ENCODE assay signal across 8 mouse cellular contexts in genomic region chr2:71745610-71746374, GRCm38 (mm10). TPM values are rescaled to one million over a fixed set of nuclear protein-coding genes. Genes with fewer than 3 reads are reported as not detected.
DNase-seq lines count a peak whose midpoint lies in the region; ATAC-seq and TF ChIP-seq lines count a peak whose summit lies in the region.

Gene Itga6, plus strand, starts transcription at chr2:71745616.

- no peak for ATAC-seq in Patski
- ATAC-seq in forebrain, postnatal 0 days: no peak
- no peak for ATAC-seq in hindbrain, embryonic 14.5 days (ENCODE audit: low FRiP score)

- WGBS in forebrain, postnatal 0 days: 73% methylated on average over 6 of the region's 6 CpGs
- 62% methylated on average over 6 of the region's 6 CpGs for WGBS in hindbrain, embryonic 14.5 days
- 91% methylated on average over 6 of the region's 6 CpGs for WGBS in macrophage (ENCODE audit: missing documents)

- 0 out of 2 replicates have a peak, but pooled peaks cover 10% of the 10 kb centered on the region for H3K4me1 ChIP-seq in forebrain, postnatal 0 days (ENCODE audit: insufficient read depth)
- peaks cover 24% of the 10 kb centered on the region for H3K4me1 ChIP-seq in hindbrain, embryonic 14.5 days (replicated peaks; ENCODE audit: control insufficient read depth, insufficient read depth, low read length)

- no peaks in the 10 kb centered on the region for H3K79me2 ChIP-seq in macrophage (ENCODE audit: inconsistent target)

- H3K27me3 ChIP-seq in Patski: no peaks in the 10 kb centered on the region
- H3K27me3 ChIP-seq in forebrain, postnatal 0 days (ENCODE audit: insufficient read depth, low read length): no peaks in the 10 kb centered on the region
- H3K27me3 ChIP-seq in hindbrain, embryonic 14.5 days (ENCODE audit: control insufficient read depth, insufficient read depth, low read length): no peaks in the 10 kb centered on the region

- no peak within 1 kb of the TSS for H3K27ac ChIP-seq in forebrain, postnatal 0 days (ENCODE audit: low read depth, low read length)
- H3K27ac ChIP-seq in hindbrain, embryonic 14.5 days: no peak within 1 kb of the TSS
- H3K27ac ChIP-seq in macrophage: peak within 1 kb of the TSS; percentile 88

- peak; percentile 34 for DNase-seq in embryo, embryonic 11 days
- DNase-seq in embryo, embryonic 9.5 days (ENCODE audit: extremely low spot score): no peak
- DNase-seq in Patski (ENCODE audit: low read depth, low spot score): no peak
- no peak for DNase-seq in forebrain, postnatal 0 days
- DNase-seq in hindbrain, embryonic 14.5 days (ENCODE audit: low spot score): no peak
- DNase-seq in cerebellum, postnatal 4 days (ENCODE audit: low spot score in 2 of 2): no peak
- DNase-seq in cerebellum, adult 11-12 months: no peak

- H3K4me2 ChIP-seq in forebrain, postnatal 0 days (ENCODE audit: low read depth): no peak within 1 kb of the TSS
- H3K4me2 ChIP-seq in hindbrain, embryonic 14.5 days (replicated peaks): no peak within 1 kb of the TSS

- H3K9ac ChIP-seq in forebrain, postnatal 0 days: no peak within 1 kb of the TSS
- H3K9ac ChIP-seq in hindbrain, embryonic 14.5 days: no peak within 1 kb of the TSS

- no peak for TF ChIP-seq CTCF in Patski (IDR thresholded peaks at IDR 0.05)
- TF ChIP-seq CTCF in forebrain, postnatal 0 days (IDR thresholded peaks at IDR 0.05; ENCODE audit: low read depth): no peak

- CTCF ChIA-PET in Patski (lab: Charles Lee): no interaction called here

- POLR2A ChIA-PET in Patski (lab: Charles Lee): no interaction called here

- H3K36me3 ChIP-seq in forebrain, postnatal 0 days (ENCODE audit: insufficient read depth): no peaks in the 10 kb centered on the region
- H3K36me3 ChIP-seq in hindbrain, embryonic 14.5 days (replicated peaks; ENCODE audit: control insufficient read depth, insufficient read depth): no peaks in the 10 kb centered on the region
- H3K36me3 ChIP-seq in macrophage (ENCODE audit: inconsistent target): no peaks in the 10 kb centered on the region

- H3K4me3 ChIP-seq in forebrain, postnatal 0 days (ENCODE audit: low read depth, low read length): no peak within 1 kb of the TSS
- no peak within 1 kb of the TSS for H3K4me3 ChIP-seq in hindbrain, embryonic 14.5 days (replicated peaks; ENCODE audit: low read length)
- no peak within 1 kb of the TSS for H3K4me3 ChIP-seq in macrophage (ENCODE audit: inconsistent target)

- in situ Hi-C loops in Patski (cut with MboI; ENCODE audit: low pct_unique_long_range_greater_than_20kb): no loop called here

- H3K9me3 ChIP-seq in forebrain, postnatal 0 days (ENCODE audit: low read length): no peaks in the 10 kb centered on the region
- no peaks in the 10 kb centered on the region for H3K9me3 ChIP-seq in hindbrain, embryonic 14.5 days (ENCODE audit: control insufficient read depth, low read length)

RNA-seq across cellular contexts. Expression of gene Itga6, which starts in this region (rescaled TPM):
- polyA plus RNA-seq in Patski (2021) (118 TPM), macrophage (2018) (84.8 to 140 TPM (median 107 TPM) in 3 replicates)
- 37.5 and 52.3 TPM in 2 replicates for total RNA-seq in forebrain, postnatal 0 days (2014; rRNA removed)
- polyA plus RNA-seq in forebrain, postnatal 0 days (2015; fragmentation: Nextera tagmentation; extraction: Ambion mirVana): 11.7 and 16.8 TPM in 2 replicates
- polyA plus RNA-seq in hindbrain, embryonic 14.5 days (2014; fragmentation: Nextera tagmentation; extraction: Ambion mirVana): 34.7 and 35.9 TPM in 2 replicates
- 100 to 1,000 TPM in 5 of 26 experiments, 10 to 100 TPM in 21; 10.1 to 124 (median 60.9) TPM for total RNA-seq in macrophage (2018; cell fraction: chromatin; rRNA removed)
- total RNA-seq in macrophage (2018; cell fraction: cytosol; rRNA removed): 100 to 1,000 TPM in 8 of 26 experiments, 10 to 100 TPM in 18; 32.9 to 155 (median 72.0) TPM
- total RNA-seq in macrophage (2018; cell fraction: nucleus; rRNA removed): 100 to 1,000 TPM in 19 of 26 experiments, 10 to 100 TPM in 7; 38.5 to 295 (median 131) TPM
